Mouse (Mus musculus): ENCODE data around the gene Ly6g6e. TPM values are rescaled to one million over a fixed set of nuclear protein-coding genes. Genes with fewer than 3 reads are reported as not detected.

Ly6g6e gene
- polyA plus RNA-seq, 1 experiment from 2014 or later, result 1.3 TPM

GRCm38 (mm10) chr17:35104754-35105153, 28.1 kb downstream of the Ly6g6e start:
- Histone ChIP-seq H3K9me3 (replicated peaks; ENCODE audit: low read length) (no peaks in the 10 kb centered on the region), H3K4me1 (replicated peaks; ENCODE audit: insufficient read depth, low read length) (peaks cover 13% of the 10 kb centered on the region; the same call in 1 of the 2 replicates), H3K36me3 (ENCODE audit: insufficient read depth, low read length) (peaks cover 32% of the 10 kb centered on the region), H3K9ac (ENCODE audit: low read depth, low read length) (no peak overlapping the region), H3K27me3 (ENCODE audit: insufficient read depth, low read length) (no peaks in the 10 kb centered on the region), H3K27ac (no peak overlapping the region), H3K4me2 (ENCODE audit: low read length) (no peak overlapping the region), H3K4me3 (replicated peaks; ENCODE audit: low read depth, low read length) (no peak overlapping the region)
- WGBS, result 77% methylated on average over 6 of the region's 6 CpGs
- no peak for TF ChIP-seq CTCF (IDR thresholded peaks at IDR 0.05; ENCODE audit: low read depth)
- DNase-seq (ENCODE audit: low spot score) (no peak), ATAC-seq (replicated peaks; ENCODE audit: low FRiP score, low read depth) (no peak)

- Histone ChIP-seq H3K9ac (ENCODE audit: low read depth, low read length) (no peak overlapping the region), H3K4me1 (replicated peaks; ENCODE audit: insufficient read depth, low read length) (peaks cover 4% of the 10 kb centered on the region; the same call in 1 of the 2 replicates), H3K36me3 (ENCODE audit: insufficient read depth, low read length) (peaks cover 24% of the 10 kb centered on the region), H3K27ac (peak overlapping the region; percentile 10; the same call in 1 of the 2 replicates), H3K27me3 (ENCODE audit: insufficient read depth, low read length) (no peaks in the 10 kb centered on the region), H3K9me3 (replicated peaks; ENCODE audit: low read length) (no peaks in the 10 kb centered on the region), H3K4me2 (ENCODE audit: low read length) (peak overlapping the region; percentile 39), H3K4me3 (replicated peaks; ENCODE audit: low read depth, low read length) (no peak overlapping the region)
- DNase-seq (ENCODE audit: low spot score), result peak; percentile 78
- TF ChIP-seq CTCF (IDR thresholded peaks at IDR 0.05; ENCODE audit: low read depth), result peak; percentile 72
- WGBS, result 20% methylated on average over 13 of the region's 13 CpGs
- no peak for ATAC-seq (replicated peaks; ENCODE audit: low FRiP score, low read depth)
These were observed 29.2 kb downstream of the Ly6g6e start for GRCm38 (mm10) chr17:35105740-35106389.

- Histone ChIP-seq H3K9ac (ENCODE audit: low read depth, low read length) (no peak overlapping the region), H3K36me3 (ENCODE audit: insufficient read depth, low read length) (peaks cover 17% of the 10 kb centered on the region), H3K4me3 (replicated peaks; ENCODE audit: low read depth, low read length) (no peak overlapping the region), H3K4me1 (replicated peaks; ENCODE audit: insufficient read depth, low read length) (peaks cover 3% of the 10 kb centered on the region; the same call in 1 of the 2 replicates), H3K27ac (no peak overlapping the region; the same call in 1 of the 2 replicates), H3K4me2 (ENCODE audit: low read length) (no peak overlapping the region), H3K27me3 (ENCODE audit: insufficient read depth, low read length) (no peaks in the 10 kb centered on the region), H3K9me3 (replicated peaks; ENCODE audit: low read length) (no peaks in the 10 kb centered on the region)
- DNase-seq (ENCODE audit: low spot score) (peak; percentile 41), ATAC-seq (replicated peaks; ENCODE audit: low FRiP score, low read depth) (no peak)
- 72% methylated on average over 3 of the region's 3 CpGs for WGBS
- peak; percentile 46; the same call in 1 of the 2 replicates for TF ChIP-seq CTCF (IDR thresholded peaks at IDR 0.05; ENCODE audit: low read depth)
These were observed 29.8 kb downstream of the Ly6g6e start for GRCm38 (mm10) chr17:35106522-35106921.

GRCm38 (mm10) chr17:35108097-35108496, 31.4 kb downstream of the Ly6g6e start, which contains the start of gene Ly6g5c:
TSS of gene Ly6g5c (plus strand) at chr17:35108279.
- H3K4me2 ChIP-seq (ENCODE audit: low read length), result no peak within 1 kb of the TSS
- H3K9me3 ChIP-seq (replicated peaks; ENCODE audit: low read length), result no peaks in the 10 kb centered on the region
- no peak for TF ChIP-seq CTCF (IDR thresholded peaks at IDR 0.05; ENCODE audit: low read depth)
- no peak within 1 kb of the TSS for H3K9ac ChIP-seq (ENCODE audit: low read depth, low read length)
- H3K27ac ChIP-seq, result no peak within 1 kb of the TSS
- 0 out of 2 replicates have a peak, but pooled peaks cover 4% of the 10 kb centered on the region for H3K36me3 ChIP-seq (ENCODE audit: insufficient read depth, low read length)
- no peak for ATAC-seq (replicated peaks; ENCODE audit: low FRiP score, low read depth)
- 78% methylated on average over 6 of the region's 6 CpGs for WGBS
- H3K4me1 ChIP-seq (replicated peaks; ENCODE audit: insufficient read depth, low read length), result peaks cover 3% of the 10 kb centered on the region; the same call in 1 of the 2 replicates
- H3K4me3 ChIP-seq (replicated peaks; ENCODE audit: low read depth, low read length), result no peak within 1 kb of the TSS
- DNase-seq (ENCODE audit: low spot score), result no peak
- no peaks in the 10 kb centered on the region for H3K27me3 ChIP-seq (ENCODE audit: insufficient read depth, low read length)

- 79% methylated on average over 9 of the region's 9 CpGs for WGBS
- no peaks in the 10 kb centered on the region for H3K9me3 ChIP-seq (replicated peaks; ENCODE audit: low read length)
- H3K4me1 ChIP-seq (replicated peaks; ENCODE audit: insufficient read depth, low read length), result no peaks in the 10 kb centered on the region
- peaks cover 21% of the 10 kb centered on the region; the same call in 1 of the 2 replicates for H3K36me3 ChIP-seq (ENCODE audit: insufficient read depth, low read length)
- H3K27ac ChIP-seq, result no peak overlapping the region
- TF ChIP-seq CTCF (IDR thresholded peaks at IDR 0.05; ENCODE audit: low read depth), result no peak
- no peak overlapping the region for H3K4me2 ChIP-seq (ENCODE audit: low read length)
- no peaks in the 10 kb centered on the region for H3K27me3 ChIP-seq (ENCODE audit: insufficient read depth, low read length)
- H3K9ac ChIP-seq (ENCODE audit: low read depth, low read length), result no peak overlapping the region
- ATAC-seq (replicated peaks; ENCODE audit: low FRiP score, low read depth) (no peak), DNase-seq (ENCODE audit: low spot score) (no peak)
- no peak overlapping the region for H3K4me3 ChIP-seq (replicated peaks; ENCODE audit: low read depth, low read length)
These were observed 35.1 kb downstream of the Ly6g6e start for GRCm38 (mm10) chr17:35111774-35112173.

- peaks cover 39% of the 10 kb centered on the region for H3K36me3 ChIP-seq (ENCODE audit: insufficient read depth, low read length)
- DNase-seq (ENCODE audit: low spot score), result peak; percentile 70
These were observed 38.6 kb downstream of the Ly6g6e start, which contains the start of gene Ly6g5b for GRCm38 (mm10) chr17:35115046-35116019. TSS of gene Ly6g5b (minus strand) at chr17:35115428.

More at GRCm38 (mm10) chr17:35115046-35116019, 38.6 kb downstream of the Ly6g6e start, which contains the start of gene Ly6g5b:
- no peak within 1 kb of the TSS for H3K9ac ChIP-seq (ENCODE audit: low read depth, low read length)
- H3K9me3 ChIP-seq (replicated peaks; ENCODE audit: low read length), result no peaks in the 10 kb centered on the region
- H3K4me2 ChIP-seq (ENCODE audit: low read length), result no peak within 1 kb of the TSS
- no peaks in the 10 kb centered on the region for H3K27me3 ChIP-seq (ENCODE audit: insufficient read depth, low read length)
- WGBS, result 86% methylated on average over 8 of the region's 8 CpGs
- H3K4me3 ChIP-seq (replicated peaks; ENCODE audit: low read depth, low read length), result no peak within 1 kb of the TSS
- no peaks in the 10 kb centered on the region; the same call in 1 of the 2 replicates for H3K4me1 ChIP-seq (replicated peaks; ENCODE audit: insufficient read depth, low read length)
- no peak within 1 kb of the TSS for H3K27ac ChIP-seq
- ATAC-seq (replicated peaks; ENCODE audit: low FRiP score, low read depth), result no peak
- peak; percentile 66 for TF ChIP-seq CTCF (IDR thresholded peaks at IDR 0.05; ENCODE audit: low read depth)
